Mouse (Mus musculus) bone marrow, adult 2 months (tissue): ENCODE results near the gene Ggct.

Source experiments
- CTCF ChIP-seq: fragments of 200-500 bp; IDR thresholded peaks from 2 replicates; pipeline ENCODE4 v1.5.1; 2011; ENCODE audit warnings: low read length, control low read depth; ENCODE audit not compliant: control insufficient read depth, insufficient read depth
- POLR2A ChIP-seq: fragments of 200-500 bp; IDR thresholded peaks from 2 replicates; pipeline ENCODE4 v1.6.1; 2011; ENCODE audit warnings: low read depth, mild to moderate bottlenecking, control low read depth, low read length, borderline replicate concordance; ENCODE audit not compliant: control insufficient read depth

- TF ChIP-seq CTCF (no peak), POLR2A (no peak)
Measured at GRCm38 (mm10) chr6:55001320-55001719, 8.6 kb upstream of the Ggct start.
